Mouse (Mus musculus) frontal cortex, postnatal 36 days (tissue): ENCODE data around the gene Wnt5b.

Source experiments
- DNase-seq, 2 experiments: peaks; one replicate each; pipeline ENCODE4 v3.0.0; 2022; ENCODE audit warnings: low spot score in 2 of 2

Gene Wnt5b

DNA sequence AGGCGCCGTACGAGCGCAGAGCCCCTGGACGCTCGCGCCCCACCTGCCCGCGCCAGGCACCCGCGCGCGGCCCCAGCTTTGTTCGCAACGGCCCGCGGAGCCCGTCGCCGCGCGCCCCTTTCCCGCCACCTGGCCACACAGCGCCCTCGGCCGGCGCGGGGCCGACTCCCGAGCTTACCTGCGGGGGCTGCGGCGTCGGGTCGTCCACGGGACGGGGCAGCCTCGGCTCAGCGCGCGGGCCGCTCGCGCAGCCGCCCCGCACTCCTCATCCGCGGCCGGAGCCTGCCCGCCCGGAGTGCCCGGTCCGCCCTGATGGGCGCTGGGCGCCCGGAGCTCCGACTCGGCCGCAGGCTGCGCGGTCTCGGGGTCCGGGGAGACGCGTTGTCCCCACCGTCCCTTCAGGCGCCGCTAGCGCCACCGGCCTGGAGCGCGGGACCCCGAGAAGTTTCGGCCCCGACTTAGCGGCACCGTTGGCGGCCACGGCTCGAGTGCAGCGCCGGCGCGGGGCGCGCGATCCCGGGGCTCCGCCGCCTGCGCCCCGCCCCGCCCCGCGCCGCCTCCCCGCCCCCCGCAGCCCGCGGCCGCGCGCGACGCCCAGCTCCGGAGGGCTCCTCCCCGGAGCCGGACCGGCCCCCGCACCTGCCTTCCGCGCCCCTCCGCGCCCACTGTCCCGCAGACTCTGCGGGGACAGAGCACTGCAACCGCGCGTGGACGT is at the start of gene Wnt5b:
Gene Wnt5b, minus strand, starts transcription at position 545 of the 715 bp plus-strand sequence.
- no peak for DNase-seq

DNA sequence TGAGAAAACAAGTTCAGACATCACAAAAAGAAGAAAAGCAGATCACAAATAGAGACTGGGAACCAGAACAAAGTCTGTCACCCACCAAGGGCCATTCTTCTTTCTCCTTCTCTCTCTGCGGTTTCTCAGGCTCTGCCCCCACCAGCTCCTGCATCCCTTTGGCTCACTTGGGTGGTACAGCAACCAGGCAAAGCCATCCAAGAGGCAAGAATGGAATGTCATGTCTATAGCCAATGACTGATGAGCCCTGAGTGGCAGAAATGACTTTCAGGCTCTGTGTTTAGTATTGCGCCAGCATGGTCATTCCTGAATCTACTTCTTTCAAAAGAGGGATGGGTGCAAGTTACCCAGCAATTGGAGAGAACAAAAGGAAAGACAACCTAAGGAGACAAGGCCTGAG is 46.7 kb upstream of the Wnt5b start:
- DNase-seq: no peak

DNA sequence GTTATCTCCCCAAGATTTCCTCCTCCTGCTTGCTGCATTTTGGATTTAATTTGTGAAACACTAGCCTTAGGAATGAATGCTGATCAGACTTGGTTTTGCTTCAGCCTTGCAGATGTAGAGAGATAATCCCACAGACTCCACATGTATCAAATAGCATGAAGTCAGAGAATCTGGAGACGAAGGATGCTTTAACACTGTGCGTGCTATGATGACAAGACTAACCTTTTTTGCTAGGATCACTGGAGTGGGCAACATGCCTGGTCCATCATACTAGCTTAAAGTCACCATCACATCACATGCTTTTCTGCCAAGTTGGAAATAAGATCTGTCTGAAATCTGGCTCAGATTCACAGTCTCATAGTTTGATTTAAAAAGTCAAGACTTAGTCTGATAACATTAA is 43.8 kb upstream of the Wnt5b start:
- DNase-seq: no peak

DNA sequence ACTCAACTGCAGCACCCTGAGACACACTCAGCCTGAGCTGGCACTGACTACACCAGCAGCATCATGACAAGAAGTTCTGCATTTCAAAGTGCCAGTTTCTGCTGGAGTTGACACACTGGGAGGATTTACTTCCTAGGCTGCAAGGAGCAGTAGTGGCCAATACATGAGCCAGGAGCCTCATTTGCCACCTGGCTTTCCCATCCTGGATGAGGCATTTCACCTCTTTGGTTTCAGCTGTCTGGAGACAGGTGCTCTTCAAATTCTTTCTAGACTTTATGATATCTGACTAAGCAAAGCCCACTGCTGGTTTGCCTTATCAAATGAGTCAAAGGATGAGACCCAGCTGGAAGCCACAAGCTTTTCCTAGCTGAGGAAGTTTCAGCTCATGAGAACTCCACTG is 43.3 kb upstream of the Wnt5b start:
- no peak for DNase-seq

DNA sequence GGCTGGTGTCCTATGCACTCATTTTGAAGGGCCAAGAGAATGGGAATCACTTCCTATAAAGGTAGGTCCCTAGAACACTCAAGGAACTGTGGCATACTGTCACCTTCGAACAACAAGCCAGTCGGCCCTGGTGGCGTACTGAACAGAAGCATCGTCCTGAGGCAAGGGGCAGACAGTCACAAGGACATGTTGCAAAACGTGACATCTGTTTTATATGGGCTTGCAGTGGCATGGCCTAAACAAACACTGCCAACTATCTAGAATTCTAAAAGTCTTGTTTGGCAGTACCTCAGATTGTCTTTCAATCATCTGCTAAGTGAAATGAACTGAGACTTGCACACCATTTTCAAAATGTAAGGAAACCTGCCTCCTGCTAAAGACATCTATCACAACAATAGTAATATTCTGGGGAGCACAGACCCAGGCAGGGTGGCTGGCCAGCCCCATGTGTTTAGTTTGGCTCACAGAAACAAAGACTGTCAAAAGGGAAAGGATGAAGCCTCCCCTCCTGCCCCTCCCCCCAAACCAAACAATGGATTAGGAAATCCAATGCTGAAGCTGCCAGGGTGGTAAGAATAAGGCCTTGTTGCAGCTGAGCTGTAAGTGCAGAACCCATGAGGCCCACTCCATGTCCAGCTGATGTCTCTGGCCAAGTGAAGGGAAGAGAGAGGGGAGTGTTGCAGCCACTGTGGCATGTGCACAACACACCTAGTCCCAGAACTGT is 41.7 kb upstream of the Wnt5b start:
- no peak for DNase-seq

DNA sequence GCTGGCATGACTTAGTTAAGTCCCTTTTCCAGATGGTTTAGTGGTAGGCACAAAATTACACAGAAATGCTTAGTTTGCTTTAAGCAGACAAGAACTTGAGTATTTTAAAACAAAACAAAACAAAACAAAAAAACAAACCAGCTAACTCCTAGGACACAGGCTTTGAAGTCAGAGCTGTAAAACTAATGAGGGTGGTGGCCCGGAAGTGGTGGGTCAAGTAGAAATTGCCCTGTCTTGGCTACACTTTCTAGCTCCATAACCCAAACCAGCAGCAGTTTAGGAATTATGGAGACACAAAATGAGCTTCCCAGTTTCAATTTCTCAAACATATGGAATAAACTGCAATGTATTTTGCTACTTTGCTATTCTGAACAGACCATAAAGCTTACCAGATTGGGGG is 39.9 kb upstream of the Wnt5b start:
- DNase-seq: no peak

DNA sequence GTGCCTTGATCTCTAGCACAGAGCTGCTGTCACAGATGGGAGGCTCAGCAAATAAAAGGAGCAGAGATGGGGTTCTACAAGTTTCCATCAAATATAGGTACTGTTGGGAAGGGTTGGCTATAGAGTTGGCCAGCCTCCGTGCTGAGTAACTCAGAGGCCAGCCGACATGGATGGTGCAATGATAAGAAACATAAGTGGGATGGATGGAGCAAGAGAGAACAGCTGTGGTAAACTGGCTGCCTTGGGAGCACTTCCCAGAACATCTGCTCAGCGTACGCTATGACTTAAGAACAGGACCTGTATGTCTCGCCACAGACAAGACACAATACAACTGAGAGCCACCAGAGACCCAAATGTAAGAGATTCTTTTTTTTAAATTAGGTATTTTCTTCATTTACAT is 39.0 kb upstream of the Wnt5b start:
- no peak for DNase-seq

DNA sequence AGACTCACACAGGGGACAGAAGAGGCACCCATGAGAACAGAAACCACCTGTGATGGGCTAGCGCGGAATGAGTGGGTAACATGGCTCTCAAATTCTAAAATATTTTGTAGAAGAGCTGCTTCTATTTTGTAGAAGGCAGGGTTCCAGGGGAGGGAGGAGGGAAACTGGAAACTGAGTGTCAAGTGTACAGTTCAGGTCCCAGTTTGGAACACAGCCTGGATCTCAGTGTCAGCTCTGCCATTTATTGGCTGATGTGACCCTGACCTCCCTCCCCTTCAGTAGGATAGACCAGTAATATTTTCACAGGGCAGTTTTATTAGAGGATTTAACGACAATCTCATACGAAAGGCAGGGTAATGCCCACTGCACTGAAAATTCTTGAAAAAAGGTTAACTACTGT is 32.6 kb upstream of the Wnt5b start:
- DNase-seq: no peak

DNA sequence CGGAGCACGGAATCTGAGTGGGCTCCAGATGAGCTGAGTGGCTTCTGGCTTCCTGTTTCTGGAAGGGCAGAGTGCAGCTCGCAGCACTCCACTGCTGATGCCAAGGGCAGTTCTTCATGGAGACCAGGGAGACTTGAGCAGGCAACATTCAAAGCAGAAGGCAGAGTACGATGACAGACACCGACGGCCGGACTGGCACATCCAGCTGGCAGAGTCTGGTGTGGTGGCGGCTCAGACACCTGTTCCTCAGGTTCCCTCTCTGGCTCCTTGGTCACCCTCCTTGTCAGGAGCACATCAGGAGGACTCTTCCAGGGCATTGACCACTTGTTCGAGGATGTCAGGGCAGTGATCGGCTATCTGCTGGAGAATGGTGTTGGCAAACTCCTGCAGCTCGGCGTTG is 31.2 kb upstream of the Wnt5b start:
- DNase-seq: no peak

DNA sequence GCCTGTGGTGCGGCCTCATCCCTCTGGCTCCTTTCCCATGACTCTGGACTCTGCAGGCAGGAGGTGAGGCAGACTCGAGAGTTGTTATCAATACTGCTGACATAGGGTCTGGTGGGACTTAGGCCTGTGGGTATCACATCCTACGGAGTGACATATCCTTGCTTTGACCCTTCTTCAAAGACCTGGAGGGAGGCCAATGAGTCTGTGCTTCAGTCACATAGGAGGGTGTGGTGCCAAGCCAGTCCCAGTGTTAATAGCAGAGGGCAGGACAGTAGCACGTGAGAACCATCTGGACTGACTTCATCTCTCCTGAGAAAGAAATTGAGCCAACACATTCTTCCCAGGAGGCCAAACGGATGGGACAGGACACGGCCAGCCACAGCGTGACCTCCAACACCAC is 28.1 kb upstream of the Wnt5b start:
- DNase-seq: no peak

DNA sequence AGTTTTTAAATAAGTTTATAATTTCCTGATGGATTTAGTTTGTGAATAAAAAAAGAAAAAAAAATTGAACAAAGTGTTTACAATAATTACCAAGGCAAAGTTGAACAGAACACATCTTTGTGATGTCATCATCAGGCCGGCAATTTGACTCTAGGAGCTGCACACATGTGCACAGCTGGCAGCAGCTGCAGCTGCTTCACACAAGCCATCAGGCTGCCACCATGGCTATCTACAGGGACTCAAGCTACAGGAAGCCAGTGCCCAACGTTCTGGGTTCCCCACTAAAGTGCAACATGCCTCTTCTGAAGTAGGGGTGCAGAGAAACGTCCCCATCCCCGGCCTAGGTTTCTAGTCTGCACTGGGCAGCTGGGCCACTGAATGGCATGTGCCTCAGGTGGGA is 26.6 kb upstream of the Wnt5b start:
- no peak for DNase-seq

DNA sequence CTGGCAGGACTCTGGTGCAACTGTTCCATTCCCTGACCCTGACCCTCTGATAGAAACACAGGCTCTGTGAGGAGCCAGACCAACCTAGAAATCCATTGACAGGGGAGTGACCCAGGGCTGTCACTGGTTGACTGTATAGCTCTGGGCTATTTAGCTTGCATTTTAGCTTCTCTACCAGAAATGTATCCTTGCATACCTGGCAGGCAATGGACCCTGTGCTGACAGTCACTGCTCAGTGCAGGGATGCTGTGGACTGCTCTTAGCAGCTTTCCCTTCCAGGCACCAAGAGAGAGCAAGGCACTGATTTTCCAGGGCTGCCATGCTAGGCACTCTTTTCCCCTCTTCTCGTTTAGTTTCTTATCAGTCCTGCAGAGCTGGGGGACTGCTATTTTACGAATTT is 24.2 kb upstream of the Wnt5b start:
- no peak for DNase-seq

DNA sequence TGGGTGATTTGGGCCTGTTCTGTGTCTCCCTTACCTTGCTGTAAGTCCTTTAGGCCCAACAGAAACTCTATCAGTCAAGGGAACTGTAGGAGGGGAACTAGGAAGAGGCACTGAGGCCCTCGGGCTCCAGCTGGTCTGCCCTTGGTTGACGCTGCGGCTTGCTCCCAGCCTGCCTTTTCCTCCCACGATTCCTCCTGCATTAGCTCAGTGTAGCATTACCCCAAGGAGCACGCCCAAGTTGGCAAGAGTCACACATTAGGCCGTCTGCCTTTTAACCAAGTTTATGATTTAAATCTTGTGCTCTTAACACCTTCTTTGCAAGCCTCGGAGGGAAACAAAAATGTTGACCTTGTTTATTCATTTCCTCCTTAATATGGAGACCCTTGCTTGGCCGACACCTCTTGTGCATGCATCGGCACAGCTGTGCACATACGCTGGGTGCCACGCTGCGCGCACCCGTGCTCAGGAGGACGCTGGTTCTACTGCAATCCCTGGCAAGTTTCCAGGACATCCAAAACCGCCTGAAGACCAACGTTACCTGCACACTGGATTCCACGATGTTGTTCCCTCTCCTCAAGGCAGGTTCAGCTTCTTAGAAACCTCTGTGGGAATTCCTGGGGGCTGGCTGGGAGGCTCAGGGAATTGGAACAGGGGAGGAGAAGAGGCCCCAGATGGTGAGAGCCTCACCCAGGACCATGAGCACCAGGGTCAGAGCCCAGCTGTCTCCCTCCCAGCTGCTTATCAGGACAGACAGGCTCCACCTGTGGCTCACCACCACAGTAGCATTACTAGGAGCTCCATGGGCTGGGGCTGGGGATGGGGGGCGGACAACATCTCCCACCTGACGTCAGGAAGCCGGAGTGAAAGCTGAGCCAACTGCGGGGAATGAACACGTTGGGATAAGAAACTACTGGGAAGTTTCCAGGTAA is 21.6 kb upstream of the Wnt5b start:
- no peak for DNase-seq

DNA sequence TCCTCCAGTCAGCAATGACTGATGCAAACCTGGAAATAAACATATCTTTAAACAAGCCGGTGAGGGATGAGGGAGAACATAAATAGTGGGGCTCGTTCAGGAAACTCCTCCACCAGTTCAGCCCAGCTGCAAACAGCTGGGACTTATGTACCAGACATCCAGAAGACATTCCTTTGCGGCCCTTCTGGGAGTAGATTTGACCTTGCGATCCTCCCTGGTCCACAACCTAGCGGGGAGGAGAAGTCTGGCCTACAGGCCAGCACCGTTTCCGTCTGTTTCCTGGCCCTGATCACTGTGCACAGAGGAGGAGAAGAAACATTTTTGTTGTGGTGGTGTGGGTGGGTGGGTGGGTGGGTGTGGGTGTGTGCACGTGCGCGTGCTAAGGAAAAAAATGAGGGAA is 18.4 kb upstream of the Wnt5b start:
- DNase-seq: no peak

DNA sequence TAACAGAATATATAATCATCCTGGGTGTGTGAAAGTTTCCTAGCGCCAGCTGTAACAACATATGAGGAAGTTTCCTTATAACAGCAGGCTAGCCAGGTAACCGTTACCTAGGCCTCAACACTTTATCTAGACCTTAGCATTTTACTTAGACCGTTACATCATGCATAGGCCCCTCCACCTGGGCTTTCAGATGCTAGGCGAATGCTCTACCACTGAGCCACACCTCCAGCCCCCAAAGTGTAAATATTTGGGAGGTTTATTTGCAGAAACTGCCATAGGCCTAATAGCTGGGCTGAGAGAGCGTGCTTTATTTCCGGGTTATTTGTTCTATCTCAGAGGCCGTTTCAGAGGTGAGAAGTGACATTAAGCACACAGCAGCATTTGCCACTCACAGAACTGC is 14.7 kb upstream of the Wnt5b start:
- DNase-seq: no peak

DNA sequence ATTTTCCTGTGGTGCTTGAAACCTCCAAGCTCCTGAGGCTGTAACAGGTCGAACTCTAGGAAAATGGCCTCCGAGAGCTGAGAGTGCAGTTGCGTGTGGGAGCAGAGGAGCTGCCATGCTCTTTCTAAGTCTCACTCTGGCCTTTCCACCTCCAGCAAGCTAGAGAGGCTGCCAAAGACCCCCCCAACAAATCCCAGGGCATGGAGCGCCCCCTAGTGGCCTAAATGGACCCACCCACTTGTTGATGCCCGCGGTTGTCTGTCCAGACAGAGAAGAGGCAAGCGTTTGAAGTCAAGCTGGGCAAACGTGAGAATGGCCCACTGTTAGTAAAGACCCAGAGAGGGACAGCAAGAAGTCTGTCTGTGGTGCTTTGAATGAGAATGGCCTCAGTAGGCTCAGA is 10.3 kb upstream of the Wnt5b start:
- DNase-seq: no peak

DNA sequence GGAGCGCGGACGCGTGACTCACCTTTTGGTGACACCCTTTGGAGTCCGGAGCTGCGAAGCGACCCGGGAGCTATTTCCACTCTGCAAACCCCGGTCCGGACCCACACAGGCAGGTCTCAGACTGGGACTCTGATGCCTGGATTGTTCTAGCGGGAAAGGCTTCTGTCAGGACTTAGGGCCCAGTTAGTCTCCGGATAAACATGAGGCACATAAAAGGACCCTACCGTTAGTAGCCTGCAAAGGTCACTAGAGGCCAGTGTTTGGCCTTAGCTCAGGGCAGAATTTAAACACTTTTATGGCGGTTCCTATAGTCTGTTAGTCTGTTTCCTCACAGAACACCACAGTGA is 344 bp upstream of the Wnt5b start:
- DNase-seq: no peak

DNA sequence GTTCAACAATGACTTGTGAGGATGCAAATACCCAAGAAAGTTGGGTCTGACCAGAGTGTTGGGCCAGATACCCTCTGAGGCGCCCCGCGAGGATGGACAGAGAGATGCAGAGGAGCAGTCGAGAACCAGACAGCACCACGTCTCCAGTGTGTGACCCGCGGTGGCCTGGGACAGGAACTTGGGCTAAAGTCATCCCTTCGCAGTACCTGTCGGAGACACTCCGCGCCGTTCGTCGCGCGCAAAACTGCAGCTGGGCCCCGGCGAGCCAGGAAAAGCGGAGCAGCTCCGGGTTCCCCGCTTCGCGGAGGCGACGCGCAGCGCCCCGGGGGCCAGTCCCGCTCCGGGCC is 718 bp downstream of the Wnt5b start:
- no peak for DNase-seq

DNA sequence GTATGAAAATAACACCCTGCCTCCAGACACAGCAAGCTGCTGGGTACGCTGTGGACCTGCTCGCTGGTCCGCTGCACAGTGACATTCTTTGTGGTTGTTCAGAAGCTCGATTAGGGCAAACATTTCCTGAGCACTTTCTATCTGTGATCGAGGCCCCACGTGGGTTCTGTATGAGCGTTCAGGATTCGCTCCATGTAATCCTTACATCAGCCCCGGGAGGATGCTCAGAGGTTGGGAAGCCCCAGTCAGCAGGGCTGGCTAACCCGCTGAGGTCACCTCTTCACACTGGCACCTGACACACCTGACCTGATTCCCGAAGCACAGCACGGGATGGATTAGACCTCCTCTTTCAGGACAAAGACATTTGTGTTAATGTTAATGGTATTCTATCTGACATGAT is 8.3 kb downstream of the Wnt5b start:
- no peak for DNase-seq

DNA sequence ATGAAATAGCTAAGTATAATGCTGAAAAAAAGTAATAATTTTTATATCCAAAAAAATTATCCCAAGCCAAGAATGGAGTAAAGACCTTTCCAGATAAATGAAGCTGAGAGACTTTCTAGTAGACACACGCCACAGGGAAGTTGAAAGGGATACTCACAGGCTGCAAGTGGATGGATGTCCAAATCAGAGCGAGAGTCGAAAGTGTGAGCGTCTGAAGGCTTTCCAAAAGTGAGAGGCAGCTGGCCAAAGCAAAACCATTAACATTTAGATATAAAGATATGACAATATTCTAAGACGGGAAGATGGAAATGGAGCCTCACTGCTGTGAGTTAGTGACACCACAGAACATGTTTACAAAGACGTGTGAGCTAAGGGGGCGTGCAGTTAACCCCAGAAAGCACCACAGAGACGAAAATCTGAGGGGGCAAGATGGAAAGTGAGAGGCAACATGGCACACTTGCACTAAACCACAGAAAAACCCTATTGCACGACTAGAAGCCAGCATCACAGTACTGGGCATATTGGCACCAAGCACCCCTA is 10.9 kb downstream of the Wnt5b start:
- no peak for DNase-seq

DNA sequence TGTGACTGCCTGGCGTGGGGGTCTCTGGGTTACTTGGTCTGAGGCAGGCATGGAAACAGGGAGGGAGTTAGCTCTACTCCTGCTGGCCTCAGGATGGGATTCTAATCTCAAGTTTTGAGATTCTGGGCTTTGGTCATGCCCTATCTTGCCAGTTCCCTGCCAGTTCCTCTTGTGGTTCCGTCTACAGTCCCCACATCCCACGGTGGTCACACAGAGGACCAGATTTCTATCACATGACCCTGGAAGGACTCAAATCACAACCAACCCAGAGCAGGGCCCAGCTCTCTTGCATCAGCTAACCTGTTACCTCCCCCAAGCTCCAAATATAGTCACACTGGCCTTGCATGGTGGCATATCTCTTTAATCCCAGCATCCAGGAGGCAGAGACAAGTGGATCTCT is 14.5 kb downstream of the Wnt5b start:
- no peak for DNase-seq

DNA sequence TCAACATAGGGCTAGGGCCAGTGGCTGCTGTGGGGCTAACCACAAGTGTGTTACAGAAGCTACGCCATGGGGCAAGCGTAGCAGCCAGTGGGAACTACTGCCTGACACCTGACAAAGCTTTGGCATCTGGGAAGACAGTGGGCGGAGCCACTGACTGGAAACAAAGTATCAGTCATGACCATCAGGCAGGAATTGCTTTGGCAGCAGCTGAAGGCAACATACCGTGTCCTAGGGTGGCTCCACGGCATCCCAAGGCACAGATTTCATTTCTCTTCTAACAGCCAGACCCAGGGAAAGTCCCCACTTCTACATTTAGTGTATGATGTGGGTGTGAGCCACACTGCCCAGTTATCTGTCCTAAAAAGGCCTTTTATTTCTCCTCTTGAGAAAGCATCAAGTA is 17.6 kb downstream of the Wnt5b start:
- DNase-seq: no peak
